Mouse (Mus musculus) lung, adult 2 months (tissue): ENCODE measurements at regions not wholly inside any gene's neighbourhood (a gene's known extent, or its start where the extent isn't known, plus 50 kb on each side); places are given as distances from the start of the nearest gene placed in this dataset.

Experiments used
- CTCF ChIP-seq: fragments of 200-500 bp; IDR thresholded peaks from 2 replicates; pipeline ENCODE4 v1.5.1; 2011; ENCODE audit warnings: mild to moderate bottlenecking, low read length, control low read depth; ENCODE audit not compliant: insufficient read depth
- POLR2A ChIP-seq: fragments of 200-500 bp; IDR thresholded peaks from 2 replicates; pipeline ENCODE4 v1.6.1; 2011; ENCODE audit warnings: low read depth, mild to moderate bottlenecking, control low read depth, low read length, borderline replicate concordance; ENCODE audit errors: extremely low read depth

GRCm38 (mm10) chr9:101551256-101551655, 299.7 kb upstream of the Ppp2r3a start:
- TF ChIP-seq POLR2A (no peak), CTCF (no peak)
